Mouse (Mus musculus): ENCODE data around the gene Ano4. TPM values are rescaled to one million over a fixed set of nuclear protein-coding genes. Genes with fewer than 3 reads are reported as not detected.
A peak's percentile ranks its signal among the peaks of the same experiment; 100 is the strongest.
"Not testable (repeated sequence)": the region's sequence is repeated elsewhere in the genome, so short reads cannot be mapped to it uniquely, and the experiment has no call there.

Gene Ano4
- total RNA-seq, 2 experiments from 2014 or later = 0.44 to 1.6 TPM

DNA sequence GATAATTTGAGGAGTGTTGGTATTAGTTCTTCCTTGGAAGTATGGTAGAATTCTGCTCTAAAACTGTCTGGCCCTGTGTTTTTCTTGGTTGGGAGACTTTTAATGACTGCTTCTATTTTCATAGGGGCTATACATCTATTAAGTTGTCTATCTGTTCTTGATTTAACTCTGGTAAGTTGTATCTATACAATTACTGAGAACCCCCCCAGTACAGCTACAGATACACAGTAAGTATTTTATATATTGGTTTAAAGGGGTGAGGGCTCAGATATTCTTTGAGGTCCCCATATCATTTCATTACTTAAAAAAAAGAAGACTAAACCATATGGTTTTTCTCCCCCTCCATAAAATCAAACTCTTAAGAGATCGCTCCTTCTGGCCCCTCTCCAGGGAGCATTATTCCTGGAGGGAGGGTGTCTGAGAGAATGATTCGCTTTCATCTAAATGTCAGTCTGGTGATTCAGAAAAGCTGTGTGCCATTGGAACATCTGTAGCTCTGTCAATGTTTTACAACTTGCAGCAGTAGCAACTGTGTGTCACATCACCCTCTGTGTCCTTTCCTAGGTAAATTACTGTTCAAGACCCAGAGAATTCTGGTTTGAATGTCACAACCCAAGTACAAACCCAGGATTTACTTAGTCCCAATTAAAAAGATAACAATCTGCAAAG lies 189.6 kb downstream of the Ano4 start:
- no peak for ATAC-seq (replicated peaks; ENCODE audit: poor library complexity)

- no peak for ATAC-seq (replicated peaks; ENCODE audit: poor library complexity)
Observed at GRCm38 (mm10) chr10:89149166-89149565, 195.4 kb downstream of the Ano4 start.

- no peak for ATAC-seq (replicated peaks; ENCODE audit: poor library complexity)
Observed at GRCm38 (mm10) chr10:89121391-89121790, 223.2 kb downstream of the Ano4 start.

GRCm38 (mm10) chr10:89114381-89114780 lies 230.2 kb downstream of the Ano4 start:
- ATAC-seq (replicated peaks; ENCODE audit: poor library complexity) = no peak

DNA sequence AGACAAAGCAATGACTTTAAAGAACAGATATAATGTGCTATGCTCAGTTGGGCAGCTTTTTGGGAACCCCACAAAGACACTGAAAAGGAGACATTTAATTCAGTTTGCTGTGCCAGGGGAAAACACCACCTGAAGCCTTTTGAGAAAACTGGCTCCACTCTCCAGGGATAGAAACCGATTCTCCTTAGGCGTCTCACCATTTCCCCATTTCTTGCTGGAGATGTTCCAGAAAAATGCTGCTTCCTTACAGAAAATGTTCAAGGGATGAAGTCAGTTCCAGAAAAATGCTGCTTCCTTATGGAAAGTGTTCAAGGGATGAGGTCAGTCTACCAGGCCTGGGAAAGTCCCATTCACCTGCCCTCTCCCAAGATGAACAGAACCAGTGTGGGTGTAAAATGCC lies 233.1 kb downstream of the Ano4 start:
- ATAC-seq (replicated peaks; ENCODE audit: poor library complexity) = no peak

DNA sequence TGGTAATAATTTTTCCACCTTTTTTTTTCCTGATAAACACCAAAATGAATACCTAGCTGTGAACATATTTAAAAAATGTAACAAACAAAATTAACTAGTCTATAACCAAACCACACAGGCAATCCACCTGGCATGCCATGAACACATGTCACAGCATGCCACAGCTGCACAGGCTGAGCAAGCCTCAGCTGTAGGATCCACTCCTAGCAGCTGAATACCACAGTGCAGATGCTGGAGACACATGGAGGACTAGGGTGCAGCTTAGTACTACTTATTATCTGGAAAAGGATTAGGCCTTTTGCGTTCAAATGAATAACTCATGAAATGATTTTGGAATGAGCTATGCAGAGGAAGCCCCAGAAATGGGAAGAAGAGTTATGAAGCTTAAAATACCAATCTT lies 233.6 kb downstream of the Ano4 start:
- no peak for ATAC-seq (replicated peaks; ENCODE audit: poor library complexity)

GRCm38 (mm10) chr10:89103594-89103993 lies 241.0 kb downstream of the Ano4 start:
- no peak for ATAC-seq (replicated peaks; ENCODE audit: poor library complexity)

- no peak for ATAC-seq (replicated peaks; ENCODE audit: poor library complexity)
Observed at GRCm38 (mm10) chr10:89102025-89102424, 242.5 kb downstream of the Ano4 start.

DNA sequence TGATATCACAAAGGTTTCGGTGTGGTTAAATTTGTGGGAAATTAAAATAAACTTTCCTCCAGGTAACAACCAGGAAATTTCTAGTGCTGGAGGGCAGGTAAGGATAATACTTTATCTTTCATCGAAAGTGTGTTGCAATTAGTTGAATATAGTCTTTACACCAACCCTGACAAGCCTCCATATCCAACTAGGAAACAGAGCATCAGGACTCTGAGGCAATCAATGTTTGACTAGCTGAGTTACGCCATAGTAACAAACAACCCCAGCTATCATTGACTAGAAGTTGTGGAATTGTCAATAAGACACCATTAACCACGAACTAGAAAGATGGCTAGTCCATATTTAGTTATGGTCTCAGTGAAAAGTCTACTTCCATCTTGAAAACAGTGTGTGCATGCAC lies 246.4 kb downstream of the Ano4 start:
- ATAC-seq (replicated peaks; ENCODE audit: poor library complexity) = no peak

GRCm38 (mm10) chr10:89092350-89093040 lies 252.1 kb downstream of the Ano4 start:
- ATAC-seq (replicated peaks; ENCODE audit: poor library complexity) = no peak

DNA sequence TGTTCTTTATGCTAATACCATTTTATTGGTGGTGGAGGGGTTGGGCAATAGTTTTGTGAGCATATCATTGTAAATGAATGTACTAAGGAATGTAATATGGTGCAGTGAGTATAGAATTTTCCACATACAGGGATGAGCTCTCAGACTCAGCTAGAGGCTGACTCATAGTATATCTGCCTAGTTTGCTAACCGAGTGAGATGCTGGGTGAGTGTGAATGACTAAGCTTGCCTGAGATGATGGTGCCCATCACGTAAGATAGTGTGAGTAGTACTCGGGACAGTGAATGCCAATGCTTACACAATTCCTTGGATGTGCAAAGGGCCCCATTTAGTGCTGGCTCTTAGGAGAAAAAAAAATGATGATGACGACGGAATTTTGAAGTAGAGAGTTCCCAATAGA lies 267.1 kb downstream of the Ano4 start:
- no peak for ATAC-seq (replicated peaks; ENCODE audit: poor library complexity)

GRCm38 (mm10) chr10:89055891-89056290 lies 288.7 kb downstream of the Ano4 start:
- ATAC-seq (replicated peaks; ENCODE audit: poor library complexity) = no peak

DNA sequence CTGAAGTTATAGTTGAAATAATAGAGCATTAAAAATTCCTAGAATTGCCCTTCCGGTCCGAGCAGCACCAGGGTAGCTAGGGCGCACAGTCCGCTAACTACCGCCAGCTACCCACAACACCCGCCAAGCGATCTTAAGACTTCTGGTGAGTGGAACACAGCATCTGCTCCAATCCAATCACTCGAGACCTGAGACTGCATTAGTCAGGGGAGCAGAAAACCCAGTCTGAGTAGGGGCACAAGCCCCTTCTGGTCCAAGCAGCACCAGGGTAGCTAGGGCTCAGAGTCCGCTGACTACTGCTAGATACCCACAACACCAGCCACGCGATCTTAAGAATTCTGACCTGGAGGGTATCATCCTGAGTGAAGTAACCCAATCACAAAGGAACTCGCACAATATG lies 299.6 kb downstream of the Ano4 start:
- not testable (repeated sequence) for ATAC-seq (replicated peaks; ENCODE audit: poor library complexity)

GRCm38 (mm10) chr10:89044166-89044565 lies 300.4 kb downstream of the Ano4 start:
- ATAC-seq (replicated peaks; ENCODE audit: poor library complexity) = no peak

GRCm38 (mm10) chr10:89018926-89019325 lies 325.6 kb downstream of the Ano4 start:
- ATAC-seq (replicated peaks; ENCODE audit: poor library complexity) = no peak

DNA sequence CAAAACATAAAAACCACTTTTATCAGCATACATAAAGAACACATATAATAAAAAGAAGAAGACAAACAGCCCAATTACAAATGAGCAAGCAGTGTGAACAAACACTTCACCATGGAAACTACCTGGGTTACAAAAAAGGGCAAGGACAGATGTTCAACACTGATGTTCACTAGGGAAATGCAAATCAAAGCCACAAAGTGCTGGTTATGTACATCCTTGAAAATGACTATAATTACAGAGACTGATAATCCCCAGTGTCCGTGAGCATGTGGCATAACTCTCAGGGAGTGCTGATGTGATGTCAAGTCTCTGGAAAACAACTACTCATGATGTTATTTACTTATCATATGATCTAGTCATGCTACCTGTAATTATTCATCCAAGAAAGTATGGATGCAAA lies 336.3 kb downstream of the Ano4 start:
- no peak for ATAC-seq (replicated peaks; ENCODE audit: poor library complexity)

DNA sequence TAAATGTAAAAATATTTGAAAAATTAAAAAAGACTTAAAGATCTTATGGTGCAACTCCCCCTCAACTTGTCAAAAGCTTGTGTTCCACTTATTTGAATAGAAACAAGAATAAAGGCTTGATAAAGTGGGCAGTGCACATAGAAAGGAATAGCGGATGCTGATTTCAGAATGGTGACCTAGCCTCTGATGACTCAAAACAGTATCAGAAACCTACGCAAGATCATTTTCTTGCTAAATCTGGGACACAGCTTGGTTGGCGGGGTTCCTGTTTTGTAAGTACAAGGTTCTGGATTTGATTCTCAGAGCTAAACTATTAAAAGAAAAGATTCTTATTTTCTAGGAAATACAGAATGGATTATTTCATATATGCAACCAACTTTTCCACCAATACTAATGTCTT lies 340.0 kb downstream of the Ano4 start:
- no peak for ATAC-seq (replicated peaks; ENCODE audit: poor library complexity)

GRCm38 (mm10) chr10:88986925-88987324 lies 357.6 kb downstream of the Ano4 start:
- ATAC-seq (replicated peaks; ENCODE audit: poor library complexity) = no peak

DNA sequence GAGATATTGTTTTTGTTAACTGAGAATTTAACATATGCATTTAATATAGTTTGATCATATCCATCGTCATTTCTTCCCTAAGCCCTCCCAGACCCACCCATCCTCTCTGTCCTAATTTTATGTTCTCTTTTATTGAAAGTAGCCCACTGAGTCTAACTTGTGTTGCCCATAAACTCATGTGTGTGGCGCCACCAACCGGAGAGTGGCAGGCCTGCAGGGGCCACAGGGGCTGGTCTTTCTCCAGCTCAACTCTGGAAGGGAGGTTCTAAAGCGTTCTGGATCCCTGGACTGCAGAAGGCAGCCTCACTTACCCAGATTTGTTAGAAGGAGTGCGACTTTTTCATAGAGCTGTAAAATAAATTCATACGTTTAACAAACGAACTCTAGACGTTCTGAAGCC lies 361.1 kb downstream of the Ano4 start:
- ATAC-seq (replicated peaks; ENCODE audit: poor library complexity) = peak; percentile 48; the same call in 1 of the 2 replicates

DNA sequence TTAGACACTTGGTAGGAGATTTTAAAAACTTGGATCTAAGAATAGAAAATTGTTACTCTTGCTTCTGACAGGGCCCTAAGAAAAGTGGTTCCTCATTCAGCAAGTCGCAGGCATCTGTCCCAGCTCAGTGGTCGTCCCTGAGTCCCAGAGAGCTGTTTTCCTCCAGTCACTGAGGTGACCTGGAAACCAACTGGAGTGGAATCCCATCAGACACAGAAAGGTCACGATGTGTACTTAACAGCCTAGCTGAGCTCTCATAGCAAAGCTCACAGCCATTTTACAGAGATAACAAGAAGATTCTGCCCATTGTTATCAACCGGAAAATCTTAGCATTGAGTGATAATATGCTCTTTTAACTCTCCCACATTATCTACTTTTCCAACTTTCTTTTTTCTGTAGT lies 365.1 kb downstream of the Ano4 start:
- no peak for ATAC-seq (replicated peaks; ENCODE audit: poor library complexity)

DNA sequence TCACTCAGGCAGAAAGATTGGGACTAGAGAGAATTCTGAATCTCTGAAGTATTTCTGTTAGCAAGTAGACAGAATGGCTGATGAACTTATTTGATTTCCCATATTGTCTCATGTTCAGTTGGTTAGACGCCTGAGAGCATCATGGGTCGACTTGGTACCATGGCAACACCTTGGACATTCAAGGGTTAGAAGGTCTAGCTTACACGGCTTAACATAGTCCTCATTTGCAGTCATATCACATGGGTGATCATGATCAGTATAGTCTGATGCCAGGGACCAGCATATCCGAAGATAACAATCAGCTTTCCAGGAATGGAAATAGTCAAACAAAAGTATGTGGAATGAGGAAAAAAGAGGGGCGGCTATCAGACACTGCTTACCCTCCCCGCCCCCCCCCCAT lies 365.6 kb downstream of the Ano4 start:
- no peak for ATAC-seq (replicated peaks; ENCODE audit: poor library complexity)

DNA sequence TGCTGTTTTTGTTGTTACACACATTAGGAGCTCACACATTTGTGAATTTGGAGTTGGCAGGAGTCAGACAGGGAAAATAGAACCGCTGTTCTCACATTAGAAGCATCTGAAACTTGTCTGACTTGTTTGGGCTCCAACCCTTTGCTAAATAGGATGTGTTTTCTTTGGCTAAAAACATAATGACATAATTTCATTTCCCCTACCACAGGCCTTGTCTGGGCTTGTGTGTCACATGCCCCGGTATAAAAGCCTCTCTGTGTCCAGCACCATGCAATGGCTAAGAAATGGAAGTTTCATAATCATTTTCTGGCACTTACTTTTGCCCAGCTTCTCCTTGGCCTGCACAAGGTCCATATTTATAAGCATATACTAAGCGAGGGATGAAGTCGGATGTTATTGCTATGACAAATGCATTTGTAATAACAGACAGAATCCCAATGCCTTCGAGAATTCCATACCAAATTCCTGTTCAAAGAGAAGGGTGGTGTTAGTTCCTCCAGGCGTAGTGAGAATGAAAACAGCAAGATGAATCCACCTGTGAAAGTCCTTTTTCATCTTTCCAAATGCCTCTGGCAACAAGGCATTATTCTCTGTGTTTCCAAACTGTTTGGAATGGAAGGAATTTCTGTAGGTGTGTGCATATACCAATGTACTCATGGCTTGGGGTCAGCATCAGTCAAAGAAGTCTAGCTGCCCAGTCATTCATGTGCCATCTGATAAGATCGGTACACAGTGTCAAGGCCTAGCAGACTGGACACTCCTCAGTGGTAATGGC lies 373.4 kb downstream of the Ano4 start:
- no peak for ATAC-seq (replicated peaks; ENCODE audit: poor library complexity)

Data from megakaryocyte progenitor cell, adult 5-6 weeks (primary cell).